Mouse (Mus musculus): ENCODE measurements around the gene Cdkn1c.

DNA sequence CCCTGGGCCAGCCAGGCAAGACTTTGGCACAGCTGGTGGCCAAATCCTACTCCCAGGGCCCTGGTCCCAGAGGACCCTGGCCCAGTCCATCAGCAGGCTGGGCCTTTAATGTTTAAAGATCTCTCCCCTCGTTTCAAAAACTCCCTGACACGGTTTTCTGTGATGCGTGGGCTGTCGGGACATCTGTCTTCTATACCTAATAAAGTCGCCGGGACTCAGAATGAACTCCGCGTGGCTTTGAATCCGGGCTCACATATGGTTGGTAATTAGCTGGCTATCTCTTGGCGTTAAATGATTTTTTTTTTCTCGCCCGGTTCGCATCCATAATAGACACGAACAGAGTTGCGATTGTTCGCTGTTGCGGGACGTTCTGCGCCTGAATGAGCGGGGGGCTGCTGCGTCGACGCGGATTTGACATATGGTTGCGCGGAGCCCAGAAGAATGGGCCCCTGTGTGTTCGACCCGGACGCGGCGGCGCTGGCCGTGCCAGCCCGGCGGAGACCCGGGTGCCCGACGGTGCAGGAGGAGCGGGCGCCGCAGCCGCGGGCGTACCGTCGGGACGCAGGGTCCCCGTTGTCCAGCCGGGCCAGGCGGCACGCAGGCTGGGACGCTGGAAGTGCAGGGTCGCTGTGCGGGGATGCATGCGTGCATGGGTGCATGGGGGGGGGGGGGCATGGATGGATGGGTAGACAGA, 15.7 kb downstream of the Cdkn1c start:
- no peak for TF ChIP-seq CTCF (IDR thresholded peaks at IDR 0.05; ENCODE audit: low read depth)
- TF ChIP-seq EP300 (IDR thresholded peaks at IDR 0.05; ENCODE audit: low read depth), result no peak
